Mouse (Mus musculus): ENCODE results near the gene Ear6. TPM values are rescaled to one million over a fixed set of nuclear protein-coding genes. Genes with fewer than 3 reads are reported as not detected.

Gene Ear6
- total and polyA plus RNA-seq, 2 experiments: not detected

DNA sequence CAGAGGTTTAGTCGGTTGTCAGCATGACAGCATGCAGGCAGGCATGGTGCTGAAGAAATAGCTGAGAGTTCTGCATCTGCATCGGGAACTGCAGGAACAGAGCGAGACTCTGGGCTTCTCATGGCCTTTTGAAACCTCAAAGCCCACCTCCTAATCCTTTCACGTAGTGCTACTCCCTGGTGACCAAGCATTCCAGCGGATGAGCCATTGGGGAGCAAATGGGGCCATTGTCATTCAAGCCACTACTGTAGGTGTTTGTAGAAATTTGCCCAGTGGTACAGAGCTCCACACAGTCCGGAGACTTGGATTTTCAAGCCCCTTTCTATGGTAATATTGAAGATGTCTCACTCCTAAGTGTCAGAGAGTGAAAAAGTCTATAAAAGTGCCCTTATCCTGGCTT is 32.6 kb downstream of the Ear6 start:
- 78% methylated on average over 6 of the region's 6 CpGs for WGBS
- no peak overlapping the region for H3K27ac ChIP-seq (replicated peaks; ENCODE audit: insufficient read depth, low read depth, low read length)
- no peaks in the 10 kb centered on the region for H3K27me3 ChIP-seq (ENCODE audit: control insufficient read depth, insufficient read depth, low read length)
- no peak overlapping the region for H3K9ac ChIP-seq (ENCODE audit: low read depth, low read length)
- no peaks in the 10 kb centered on the region for H3K79me2 ChIP-seq (ENCODE audit: control insufficient read depth, insufficient read depth, low read length)
- H3K4me1 ChIP-seq (ENCODE audit: control insufficient read depth, insufficient read depth, low read length): peaks cover 4% of the 10 kb centered on the region; the same call in 1 of the 2 replicates
- TF ChIP-seq CTCF (IDR thresholded peaks at IDR 0.05; ENCODE audit: low read depth, low read length) (no peak), POLR2A (IDR thresholded peaks at IDR 0.05; ENCODE audit: extremely low read depth, insufficient read depth, low read length) (no peak)
- DNase-seq (ENCODE audit: extremely low read depth, low read depth, low spot score): no peak
- peaks cover 34% of the 10 kb centered on the region for H3K36me3 ChIP-seq (ENCODE audit: control insufficient read depth, insufficient read depth, low read length)
- no peak overlapping the region for H3K4me3 ChIP-seq (ENCODE audit: insufficient read depth, low read depth, low read length)

DNA sequence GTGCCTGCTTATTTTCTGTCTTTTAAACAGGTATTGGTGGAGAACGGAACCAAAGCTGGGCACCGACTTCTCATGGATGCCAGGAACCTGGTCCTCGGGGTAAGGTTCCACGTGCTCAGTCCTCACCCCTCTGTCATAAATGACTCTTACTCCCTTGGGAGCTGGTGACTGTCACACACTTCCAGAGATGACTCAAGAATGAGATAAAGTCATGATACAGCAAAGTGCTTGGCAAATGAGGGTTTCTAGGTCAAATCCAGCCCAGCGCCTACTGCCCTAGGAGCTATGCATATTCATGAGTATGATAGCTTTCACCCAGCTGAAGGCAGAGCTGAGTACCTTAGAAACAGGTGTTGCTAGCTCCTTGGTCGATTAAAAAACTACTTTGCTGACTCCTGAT is 36.3 kb downstream of the Ear6 start:
- 92% methylated on average over 6 of the region's 6 CpGs for WGBS
- H3K36me3 ChIP-seq (ENCODE audit: control insufficient read depth, insufficient read depth, low read length): peaks cover 43% of the 10 kb centered on the region
- peaks cover 2% of the 10 kb centered on the region; the same call in 1 of the 2 replicates for H3K4me1 ChIP-seq (ENCODE audit: control insufficient read depth, insufficient read depth, low read length)
- no peak overlapping the region for H3K9ac ChIP-seq (ENCODE audit: low read depth, low read length)
- DNase-seq (ENCODE audit: extremely low read depth, low read depth, low spot score): no peak
- no peak overlapping the region for H3K27ac ChIP-seq (replicated peaks; ENCODE audit: insufficient read depth, low read depth, low read length)
- TF ChIP-seq CTCF (IDR thresholded peaks at IDR 0.05; ENCODE audit: low read depth, low read length): no peak
- TF ChIP-seq POLR2A (IDR thresholded peaks at IDR 0.05; ENCODE audit: extremely low read depth, insufficient read depth, low read length): no peak
- no peaks in the 10 kb centered on the region for H3K27me3 ChIP-seq (ENCODE audit: control insufficient read depth, insufficient read depth, low read length)
- no peak overlapping the region for H3K4me3 ChIP-seq (ENCODE audit: insufficient read depth, low read depth, low read length)
- no peaks in the 10 kb centered on the region for H3K79me2 ChIP-seq (ENCODE audit: control insufficient read depth, insufficient read depth, low read length)

- TF ChIP-seq POLR2A (IDR thresholded peaks at IDR 0.05; ENCODE audit: extremely low read depth, insufficient read depth, low read length) (no peak), CTCF (IDR thresholded peaks at IDR 0.05; ENCODE audit: low read depth, low read length) (no peak)
- Histone ChIP-seq H3K4me3 (ENCODE audit: insufficient read depth, low read depth, low read length) (no peak within 1 kb of the TSS), H3K9ac (ENCODE audit: low read depth, low read length) (no peak within 1 kb of the TSS), H3K4me1 (ENCODE audit: control insufficient read depth, insufficient read depth, low read length) (0 out of 2 replicates have a peak, but pooled peaks cover 1% of the 10 kb centered on the region), H3K27ac (replicated peaks; ENCODE audit: insufficient read depth, low read depth, low read length) (no peak within 1 kb of the TSS), H3K27me3 (ENCODE audit: control insufficient read depth, insufficient read depth, low read length) (no peaks in the 10 kb centered on the region), H3K36me3 (ENCODE audit: control insufficient read depth, insufficient read depth, low read length) (peaks cover 36% of the 10 kb centered on the region), H3K79me2 (ENCODE audit: control insufficient read depth, insufficient read depth, low read length) (no peaks in the 10 kb centered on the region)
- WGBS: 86% methylated on average over 9 of the region's 9 CpGs
- no peak for DNase-seq (ENCODE audit: extremely low read depth, low read depth, low spot score)
Observed at GRCm38 (mm10) chr14:51892191-51892939, 38.9 kb downstream of the Ear6 start, which contains the start of gene Slc39a2. TSS of gene Slc39a2 (plus strand) at chr14:51892889.

DNA sequence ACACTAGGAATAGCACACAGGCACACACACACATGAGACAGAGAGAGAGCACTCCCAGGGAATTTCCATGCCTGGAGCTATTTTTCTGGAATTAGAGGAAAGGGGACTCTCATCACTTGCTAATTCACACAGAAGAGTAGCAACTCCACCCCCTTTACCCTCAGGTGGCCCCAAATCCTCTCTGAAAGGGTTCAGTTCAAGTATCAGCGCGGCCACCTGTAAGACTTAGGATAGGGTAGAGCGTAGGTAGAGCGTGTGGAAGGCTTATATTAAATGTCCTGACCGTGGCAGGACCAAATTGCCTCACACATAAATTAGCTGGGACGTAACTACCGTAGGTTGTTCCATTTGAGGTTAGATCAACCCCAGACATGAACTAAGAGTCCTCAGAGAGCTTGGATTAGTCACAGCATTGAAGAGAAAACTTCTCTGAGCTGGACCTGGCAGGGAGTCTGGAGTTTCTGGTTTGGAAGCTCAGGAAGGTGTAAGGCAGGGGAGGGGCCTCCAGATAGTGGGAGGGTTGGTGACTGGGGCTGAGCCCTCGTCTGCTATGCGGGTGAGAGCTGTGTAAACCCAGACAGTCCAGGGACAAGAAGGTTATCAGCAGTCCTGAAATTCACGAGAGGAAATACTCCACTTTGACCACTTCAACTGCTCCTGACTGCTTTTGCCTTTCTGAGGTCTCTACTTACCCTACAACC is 39.7 kb downstream of the Ear6 start:
- DNase-seq (ENCODE audit: extremely low read depth, low read depth, low spot score): no peak
- H3K4me1 ChIP-seq (ENCODE audit: control insufficient read depth, insufficient read depth, low read length): 0 out of 2 replicates have a peak, but pooled peaks cover 2% of the 10 kb centered on the region
- H3K9ac ChIP-seq (ENCODE audit: low read depth, low read length): no peak overlapping the region
- no peak overlapping the region for H3K27ac ChIP-seq (replicated peaks; ENCODE audit: insufficient read depth, low read depth, low read length)
- 76% methylated on average over 10 of the region's 10 CpGs for WGBS
- no peaks in the 10 kb centered on the region for H3K27me3 ChIP-seq (ENCODE audit: control insufficient read depth, insufficient read depth, low read length)
- H3K36me3 ChIP-seq (ENCODE audit: control insufficient read depth, insufficient read depth, low read length): peaks cover 32% of the 10 kb centered on the region
- no peak overlapping the region for H3K4me3 ChIP-seq (ENCODE audit: insufficient read depth, low read depth, low read length)
- TF ChIP-seq POLR2A (IDR thresholded peaks at IDR 0.05; ENCODE audit: extremely low read depth, insufficient read depth, low read length) (no peak), CTCF (IDR thresholded peaks at IDR 0.05; ENCODE audit: low read depth, low read length) (no peak)
- H3K79me2 ChIP-seq (ENCODE audit: control insufficient read depth, insufficient read depth, low read length): no peaks in the 10 kb centered on the region

GRCm38 (mm10) chr14:51893809-51894208 is 40.3 kb downstream of the Ear6 start:
- H3K27ac ChIP-seq (replicated peaks; ENCODE audit: insufficient read depth, low read depth, low read length): no peak overlapping the region
- 82% methylated on average over 3 of the region's 3 CpGs for WGBS
- H3K9ac ChIP-seq (ENCODE audit: low read depth, low read length): no peak overlapping the region
- H3K27me3 ChIP-seq (ENCODE audit: control insufficient read depth, insufficient read depth, low read length): no peaks in the 10 kb centered on the region
- TF ChIP-seq POLR2A (IDR thresholded peaks at IDR 0.05; ENCODE audit: extremely low read depth, insufficient read depth, low read length) (no peak), CTCF (IDR thresholded peaks at IDR 0.05; ENCODE audit: low read depth, low read length) (no peak)
- peaks cover 28% of the 10 kb centered on the region for H3K36me3 ChIP-seq (ENCODE audit: control insufficient read depth, insufficient read depth, low read length)
- no peak overlapping the region for H3K4me3 ChIP-seq (ENCODE audit: insufficient read depth, low read depth, low read length)
- no peak for DNase-seq (ENCODE audit: extremely low read depth, low read depth, low spot score)
- peaks cover 6% of the 10 kb centered on the region for H3K4me1 ChIP-seq (ENCODE audit: control insufficient read depth, insufficient read depth, low read length)
- H3K79me2 ChIP-seq (ENCODE audit: control insufficient read depth, insufficient read depth, low read length): no peaks in the 10 kb centered on the region

Data from liver, adult 2 months (tissue).